Mouse (Mus musculus): ENCODE measurements around the gene Tenm4. TPM values are rescaled to one million over a fixed set of nuclear protein-coding genes. Genes with fewer than 3 reads are reported as not detected.

The Tenm4 gene
- polyA plus RNA-seq, 1 experiment from 2014 or later, result 0.68 TPM

DNA sequence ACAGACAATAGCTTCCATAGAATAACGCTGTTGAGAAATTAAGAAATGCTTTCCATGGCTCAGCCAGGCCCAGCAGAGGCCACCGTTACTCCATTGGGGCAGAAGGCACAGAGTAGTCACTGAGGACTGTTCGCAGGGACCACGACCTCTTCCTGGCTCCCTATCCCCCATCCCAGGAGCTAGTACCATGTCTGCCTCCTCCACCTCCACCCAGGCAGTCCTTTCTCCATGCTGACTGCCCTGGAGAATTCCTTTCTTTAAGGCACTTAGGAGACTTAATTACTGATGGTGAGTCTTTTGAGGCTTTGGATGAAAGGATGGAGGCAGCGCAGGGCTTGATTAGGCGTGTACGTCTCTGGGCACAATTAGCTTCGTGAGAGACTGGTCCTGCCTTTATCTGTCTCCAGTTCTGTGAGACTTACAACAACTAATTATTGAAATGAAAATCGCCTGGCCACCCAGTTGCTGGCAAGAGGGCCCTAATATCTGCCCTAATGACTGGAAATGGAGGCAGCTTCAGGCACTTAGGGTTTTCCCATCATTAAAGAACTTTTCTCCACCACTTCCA lies 365.4 kb downstream of the Tenm4 start:
- H3K4me1 ChIP-seq (ENCODE audit: insufficient read depth), result no peaks in the 10 kb centered on the region
- H3K4me3 ChIP-seq (ENCODE audit: low read depth, low read length), result no peak overlapping the region
- no peak overlapping the region for H3K4me2 ChIP-seq (ENCODE audit: low read depth, low read length)
- no peaks in the 10 kb centered on the region for H3K27me3 ChIP-seq (ENCODE audit: insufficient read depth, low read length)
- no peaks in the 10 kb centered on the region for H3K9me3 ChIP-seq (ENCODE audit: low read length)
- DNase-seq, result no peak
- H3K9ac ChIP-seq (replicated peaks), result no peak overlapping the region
- H3K27ac ChIP-seq (ENCODE audit: low read depth), result no peak overlapping the region
- TF ChIP-seq EP300 (IDR thresholded peaks at IDR 0.05; ENCODE audit: low read depth) (no peak), CTCF (IDR thresholded peaks at IDR 0.05; ENCODE audit: low read depth) (no peak)
- no peak for ATAC-seq
- 71% methylated on average over 9 of the region's 9 CpGs for WGBS (ENCODE audit: insufficient replicate concordance)
- no peaks in the 10 kb centered on the region for H3K36me3 ChIP-seq (replicated peaks; ENCODE audit: insufficient read depth, low read length)

DNA sequence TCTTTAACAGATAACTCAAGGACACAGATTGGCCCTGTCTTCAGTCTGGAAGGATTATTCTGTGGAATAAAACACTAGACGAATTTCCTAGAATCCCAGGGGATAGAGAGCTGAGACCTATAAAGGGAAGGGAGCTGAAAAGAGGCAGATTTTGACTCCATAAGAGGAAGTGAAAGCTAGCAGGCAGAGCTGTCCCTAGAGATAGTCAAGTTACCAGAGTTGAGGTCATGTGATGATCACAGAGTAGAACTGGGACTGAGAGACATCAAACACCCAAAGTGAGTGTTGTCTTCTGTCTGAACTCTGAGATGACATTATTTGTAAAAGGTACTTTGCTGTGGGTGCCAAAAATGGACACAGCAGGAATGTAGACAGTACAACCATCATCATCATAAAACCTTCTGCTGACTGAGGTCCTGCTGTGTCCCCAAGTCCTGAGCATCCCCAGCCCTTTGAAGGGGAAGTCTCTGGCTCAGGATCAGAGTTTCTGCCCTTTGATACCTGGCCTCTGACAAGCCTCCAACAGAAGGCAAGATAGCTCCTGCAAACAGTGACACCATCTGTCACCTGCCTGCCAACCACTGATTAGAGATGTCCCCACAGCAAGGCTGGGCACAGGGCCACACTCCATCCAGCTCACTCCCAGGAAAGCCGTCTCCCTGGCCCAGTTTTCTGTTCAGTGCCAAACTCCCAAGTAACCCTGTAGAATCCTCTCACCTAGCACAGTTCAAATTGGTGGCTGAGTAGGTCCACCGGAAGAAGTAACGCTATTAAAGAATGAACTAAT lies 368.4 kb downstream of the Tenm4 start:
- H3K36me3 ChIP-seq (replicated peaks; ENCODE audit: insufficient read depth, low read length), result no peaks in the 10 kb centered on the region
- H3K9ac ChIP-seq (replicated peaks), result no peak overlapping the region
- DNase-seq (no peak), ATAC-seq (no peak)
- H3K4me3 ChIP-seq (ENCODE audit: low read depth, low read length), result no peak overlapping the region
- no peaks in the 10 kb centered on the region for H3K27me3 ChIP-seq (ENCODE audit: insufficient read depth, low read length)
- H3K4me2 ChIP-seq (ENCODE audit: low read depth, low read length), result no peak overlapping the region
- WGBS (ENCODE audit: insufficient replicate concordance), result 69% methylated on average over 4 of the region's 4 CpGs
- TF ChIP-seq EP300 (IDR thresholded peaks at IDR 0.05; ENCODE audit: low read depth), result no peak
- no peaks in the 10 kb centered on the region for H3K4me1 ChIP-seq (ENCODE audit: insufficient read depth)
- no peaks in the 10 kb centered on the region for H3K9me3 ChIP-seq (ENCODE audit: low read length)
- no peak overlapping the region for H3K27ac ChIP-seq (ENCODE audit: low read depth)

DNA sequence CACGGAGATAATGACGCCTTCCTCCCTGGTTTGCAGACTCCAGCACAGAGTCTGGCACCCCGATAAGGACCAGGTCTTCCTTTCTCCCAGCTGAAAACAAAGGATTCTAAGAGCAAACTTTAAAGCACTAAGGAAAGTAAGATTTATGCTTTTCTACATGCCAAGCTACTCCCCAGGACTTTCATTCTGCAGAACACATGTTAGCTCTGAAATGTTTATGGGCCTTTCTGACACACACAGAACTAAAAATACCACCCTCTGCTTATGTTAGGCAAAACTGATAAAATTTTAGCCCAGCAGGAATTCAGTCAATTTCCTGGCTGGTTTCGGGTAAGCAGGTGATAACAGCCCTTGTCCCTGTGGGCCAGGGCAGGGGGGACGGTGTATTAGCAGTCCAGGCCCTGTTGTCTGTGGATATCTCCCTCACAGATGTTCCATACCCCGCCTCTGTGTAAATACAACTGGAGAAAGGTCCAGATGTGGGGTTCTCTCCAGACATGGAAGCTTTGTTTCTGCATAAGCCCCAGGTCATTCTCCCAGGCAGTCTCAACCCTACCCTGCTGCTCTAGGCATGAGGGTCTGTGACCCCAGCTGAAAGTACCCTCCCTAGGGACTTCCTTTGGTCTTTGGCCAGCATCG lies 369.5 kb downstream of the Tenm4 start:
- Histone ChIP-seq H3K9ac (replicated peaks) (no peak overlapping the region), H3K27me3 (ENCODE audit: insufficient read depth, low read length) (no peaks in the 10 kb centered on the region), H3K4me3 (ENCODE audit: low read depth, low read length) (no peak overlapping the region), H3K9me3 (ENCODE audit: low read length) (no peaks in the 10 kb centered on the region), H3K4me2 (ENCODE audit: low read depth, low read length) (no peak overlapping the region), H3K36me3 (replicated peaks; ENCODE audit: insufficient read depth, low read length) (no peaks in the 10 kb centered on the region), H3K4me1 (ENCODE audit: insufficient read depth) (no peaks in the 10 kb centered on the region), H3K27ac (ENCODE audit: low read depth) (no peak overlapping the region)
- no peak for DNase-seq
- no peak for ATAC-seq
- 44% methylated on average over 7 of the region's 7 CpGs for WGBS (ENCODE audit: insufficient replicate concordance)
- no peak for TF ChIP-seq CTCF (IDR thresholded peaks at IDR 0.05; ENCODE audit: low read depth)
- no peak for TF ChIP-seq EP300 (IDR thresholded peaks at IDR 0.05; ENCODE audit: low read depth)

DNA sequence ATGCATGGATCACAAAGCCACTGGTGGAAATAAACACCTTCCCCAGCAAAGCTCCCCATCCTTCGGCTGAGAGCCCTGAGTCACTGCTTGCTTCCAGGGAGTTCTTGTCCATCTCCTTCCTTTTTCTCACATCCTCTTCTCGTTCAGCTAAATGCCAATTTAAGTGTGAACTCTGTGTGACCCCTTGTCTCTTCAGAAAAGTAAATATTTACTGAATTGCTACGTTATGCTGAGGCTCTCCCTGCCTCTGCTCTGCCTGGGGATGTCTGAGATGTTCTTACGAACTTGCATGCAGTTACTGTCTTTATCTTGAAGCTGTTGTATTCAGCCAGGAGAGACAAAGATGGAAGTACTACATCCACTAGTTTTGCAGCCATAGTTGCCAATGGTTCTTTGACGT lies 374.9 kb downstream of the Tenm4 start:
- Histone ChIP-seq H3K4me1 (ENCODE audit: insufficient read depth) (no peaks in the 10 kb centered on the region), H3K27ac (ENCODE audit: low read depth) (no peak overlapping the region), H3K27me3 (ENCODE audit: insufficient read depth, low read length) (no peaks in the 10 kb centered on the region), H3K4me2 (ENCODE audit: low read depth, low read length) (no peak overlapping the region), H3K36me3 (replicated peaks; ENCODE audit: insufficient read depth, low read length) (no peaks in the 10 kb centered on the region), H3K4me3 (ENCODE audit: low read depth, low read length) (no peak overlapping the region), H3K9ac (replicated peaks) (no peak overlapping the region), H3K9me3 (ENCODE audit: low read length) (no peaks in the 10 kb centered on the region)
- no peak for ATAC-seq
- TF ChIP-seq CTCF (IDR thresholded peaks at IDR 0.05; ENCODE audit: low read depth) (no peak), EP300 (IDR thresholded peaks at IDR 0.05; ENCODE audit: low read depth) (no peak)
- DNase-seq, result no peak
- WGBS (ENCODE audit: insufficient replicate concordance), result 33% methylated on average over 5 of the region's 5 CpGs

DNA sequence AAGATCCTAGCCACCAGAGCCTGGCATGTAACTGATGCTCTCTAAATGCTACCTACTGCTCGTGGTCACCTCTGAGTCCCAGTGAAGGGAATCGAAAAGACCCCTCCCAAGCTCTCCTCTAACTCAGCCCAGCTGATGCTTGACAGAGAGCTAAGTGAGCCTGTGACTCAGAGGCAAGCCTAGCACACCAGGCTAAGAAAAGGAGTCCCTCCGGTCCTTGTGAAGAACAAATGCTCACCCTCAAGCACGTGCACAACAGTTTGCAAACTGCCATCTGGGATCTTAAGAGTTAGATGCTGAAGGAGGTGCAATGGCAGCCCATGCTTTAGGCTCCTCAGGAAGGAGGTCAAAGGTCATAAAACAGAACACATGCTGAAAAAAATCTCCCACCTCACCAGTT lies 380.8 kb downstream of the Tenm4 start:
- Histone ChIP-seq H3K4me1 (ENCODE audit: insufficient read depth) (no peaks in the 10 kb centered on the region), H3K9ac (replicated peaks) (no peak overlapping the region), H3K4me3 (ENCODE audit: low read depth, low read length) (no peak overlapping the region), H3K4me2 (ENCODE audit: low read depth, low read length) (no peak overlapping the region), H3K9me3 (ENCODE audit: low read length) (no peaks in the 10 kb centered on the region), H3K27me3 (ENCODE audit: insufficient read depth, low read length) (no peaks in the 10 kb centered on the region), H3K27ac (ENCODE audit: low read depth) (no peak overlapping the region), H3K36me3 (replicated peaks; ENCODE audit: insufficient read depth, low read length) (no peaks in the 10 kb centered on the region)
- 65% methylated on average over 4 of the region's 4 CpGs for WGBS (ENCODE audit: insufficient replicate concordance)
- DNase-seq (no peak), ATAC-seq (no peak)
- TF ChIP-seq EP300 (IDR thresholded peaks at IDR 0.05; ENCODE audit: low read depth) (no peak), CTCF (IDR thresholded peaks at IDR 0.05; ENCODE audit: low read depth) (no peak)

DNA sequence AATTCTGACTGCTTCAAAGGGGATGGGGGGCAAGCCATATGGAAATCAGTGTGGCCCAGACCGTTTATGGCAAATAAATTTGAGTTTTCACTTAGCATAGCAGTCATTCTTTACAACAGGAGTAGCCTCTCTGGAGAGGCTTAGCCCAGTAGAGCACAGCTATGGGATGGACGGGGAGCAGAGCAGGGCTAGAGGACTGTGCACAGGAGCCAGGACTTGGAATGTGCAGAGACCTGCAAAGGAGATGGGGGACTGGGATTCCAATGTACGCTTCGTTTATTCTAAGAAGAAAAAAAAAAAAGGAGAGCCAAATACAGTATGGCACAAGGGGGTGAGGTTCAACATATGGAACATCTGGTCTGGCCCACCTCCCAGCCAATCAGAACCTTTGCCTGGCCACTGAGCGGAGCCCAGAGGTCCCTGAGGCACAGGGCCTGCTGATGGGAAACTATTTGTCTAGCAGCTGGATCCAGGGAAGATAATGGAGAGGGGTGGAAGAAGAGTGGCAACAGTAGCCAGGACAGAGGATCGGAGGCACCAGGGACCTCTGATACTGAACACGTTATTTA lies 381.3 kb downstream of the Tenm4 start:
- Histone ChIP-seq H3K36me3 (replicated peaks; ENCODE audit: insufficient read depth, low read length) (no peaks in the 10 kb centered on the region), H3K9ac (replicated peaks) (no peak overlapping the region), H3K9me3 (ENCODE audit: low read length) (no peaks in the 10 kb centered on the region), H3K4me1 (ENCODE audit: insufficient read depth) (no peaks in the 10 kb centered on the region), H3K27me3 (ENCODE audit: insufficient read depth, low read length) (no peaks in the 10 kb centered on the region), H3K4me3 (ENCODE audit: low read depth, low read length) (no peak overlapping the region), H3K27ac (ENCODE audit: low read depth) (no peak overlapping the region), H3K4me2 (ENCODE audit: low read depth, low read length) (no peak overlapping the region)
- TF ChIP-seq EP300 (IDR thresholded peaks at IDR 0.05; ENCODE audit: low read depth) (no peak), CTCF (IDR thresholded peaks at IDR 0.05; ENCODE audit: low read depth) (no peak)
- ATAC-seq, result no peak
- 63% methylated on average over 7 of the region's 7 CpGs for WGBS (ENCODE audit: insufficient replicate concordance)
- no peak for DNase-seq

Data from liver, postnatal 0 days (tissue).